Mouse (Mus musculus) macrophage (primary cell): ENCODE measurements around the gene Larp6. TPM values are rescaled to one million over a fixed set of nuclear protein-coding genes. Genes with fewer than 3 reads are reported as not detected.

Source experiments
- H3K27ac ChIP-seq: fragments of 350-480 bp; formaldehyde crosslinking; 2 replicates; pipeline ENCODE4 v1.9.0; 2021
- H3K36me3 ChIP-seq: fragments of 350-480 bp; formaldehyde crosslinking; 2 replicates; pipeline ENCODE4 v1.9.0; 2021; ENCODE audit errors: inconsistent target
- H3K4me3 ChIP-seq: fragments of 350-480 bp; formaldehyde crosslinking; 2 replicates; pipeline ENCODE4 v1.9.0; 2021; ENCODE audit errors: inconsistent target
- H3K79me2 ChIP-seq: fragments of 350-480 bp; formaldehyde crosslinking; 2 replicates; pipeline ENCODE4 v1.9.0; 2021; ENCODE audit errors: inconsistent target
- WGBS: methylation state at CpG from one replicate; pipeline ENCODE4 v1.1.7; 2026; ENCODE audit warnings: inconsistent platforms; ENCODE audit not compliant: missing documents; 5-methylcytosine and 5-hydroxymethylcytosine counted together
- polyA plus RNA-seq: library from polyadenylated mRNA; stranded (reverse); fragments of 250-400 nt; gene quantifications from 3 replicates; pipeline ENCODE4 v1.2.4, GENCODE M21; 2018; ENCODE audit warnings: inconsistent platforms

Gene Larp6
- polyA plus RNA-seq, 1 experiment from 2014 or later: 0.40 TPM

- no peaks in the 10 kb centered on the region for H3K36me3 ChIP-seq
- H3K4me3 ChIP-seq: no peak overlapping the region
- 92% methylated on average over 9 of the region's 10 CpGs for WGBS
- H3K27ac ChIP-seq: no peak overlapping the region
- no peaks in the 10 kb centered on the region for H3K79me2 ChIP-seq
These were observed 46.7 kb downstream of the Larp6 start for GRCm38 (mm10) chr9:60759436-60760007.

GRCm38 (mm10) chr9:60765181-60765580 lies 52.4 kb downstream of the Larp6 start:
- WGBS: 73% methylated on average over 2 of the region's 2 CpGs
- H3K4me3 ChIP-seq: no peak overlapping the region

DNA sequence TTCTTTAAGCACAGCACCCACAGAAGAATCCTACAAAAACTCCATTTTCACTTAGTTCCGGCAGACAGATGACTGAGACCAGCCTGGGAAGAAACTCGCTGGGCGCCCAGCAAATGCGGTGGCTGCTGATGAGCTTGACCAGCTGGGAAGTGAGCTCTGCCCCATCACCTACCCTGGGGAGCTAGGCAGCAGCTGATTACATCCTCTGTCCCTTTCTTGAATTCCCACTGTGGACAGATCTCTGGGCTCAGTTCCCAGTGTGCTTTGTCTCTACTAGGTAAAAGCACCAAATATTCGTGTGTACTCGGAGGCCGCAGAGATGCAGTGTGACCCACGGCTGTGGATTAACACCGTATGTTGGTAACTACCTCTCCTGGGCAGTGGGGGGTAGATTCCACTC lies 55.6 kb downstream of the Larp6 start:
- WGBS: 98% methylated on average over 9 of the region's 9 CpGs
- H3K27ac ChIP-seq: no peak overlapping the region
- H3K4me3 ChIP-seq: no peak overlapping the region
- H3K36me3 ChIP-seq: no peaks in the 10 kb centered on the region
- no peaks in the 10 kb centered on the region for H3K79me2 ChIP-seq

More at GRCm38 (mm10) chr9:60765181-60765580, 52.4 kb downstream of the Larp6 start:
- H3K79me2 ChIP-seq: no peaks in the 10 kb centered on the region
- H3K27ac ChIP-seq: no peak overlapping the region
- H3K36me3 ChIP-seq: no peaks in the 10 kb centered on the region

DNA sequence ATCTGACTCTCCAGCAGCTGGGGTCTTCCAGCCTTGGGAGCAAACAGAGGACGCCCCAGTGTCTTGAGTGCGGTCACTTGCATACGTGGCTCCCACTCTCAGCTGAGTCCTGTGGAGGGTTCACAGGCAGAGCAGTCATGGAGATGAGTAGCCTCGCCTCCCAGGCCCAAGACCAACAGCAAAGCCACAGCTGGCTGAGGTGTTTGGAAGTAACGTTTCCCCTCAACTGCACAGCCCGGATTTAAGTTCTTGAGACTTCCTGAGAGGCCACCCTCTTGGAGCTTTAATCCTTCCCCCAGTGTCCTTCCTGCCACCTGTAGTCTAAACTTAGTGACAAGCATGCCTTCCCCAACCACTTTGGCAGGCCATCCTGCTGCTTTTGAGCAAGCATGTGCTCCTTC lies 56.9 kb downstream of the Larp6 start:
- Histone ChIP-seq H3K79me2 (no peaks in the 10 kb centered on the region), H3K36me3 (no peaks in the 10 kb centered on the region), H3K4me3 (no peak overlapping the region), H3K27ac (no peak overlapping the region)
- WGBS: 17% methylated on average over 6 of the region's 6 CpGs

- no peak overlapping the region for H3K27ac ChIP-seq
These were observed 60.9 kb downstream of the Larp6 start for GRCm38 (mm10) chr9:60773713-60774112.

DNA sequence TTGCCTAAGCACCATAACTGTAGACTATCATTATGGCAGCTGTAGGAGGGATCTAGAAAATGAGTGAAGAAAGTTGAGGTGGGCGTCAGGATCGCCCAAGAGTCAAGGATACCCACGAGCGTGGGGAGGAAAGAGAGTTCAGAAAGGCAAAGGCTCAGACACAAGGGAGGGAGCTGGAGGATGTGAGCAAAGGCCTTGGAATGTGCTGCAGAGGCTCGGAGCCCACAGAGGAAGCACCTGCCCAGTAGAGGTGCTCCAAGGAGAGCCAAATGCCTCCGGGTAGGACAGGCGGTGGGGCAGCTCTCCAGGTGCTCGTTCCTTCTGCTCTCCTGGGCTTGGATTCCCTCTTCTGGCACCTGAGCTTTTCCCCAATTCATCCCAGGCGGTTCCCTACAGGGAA lies 64.1 kb downstream of the Larp6 start:
- no peaks in the 10 kb centered on the region for H3K36me3 ChIP-seq
- WGBS: 87% methylated on average over 9 of the region's 9 CpGs
- no peak overlapping the region for H3K27ac ChIP-seq
- no peak overlapping the region for H3K4me3 ChIP-seq
- no peaks in the 10 kb centered on the region for H3K79me2 ChIP-seq

More at GRCm38 (mm10) chr9:60773713-60774112, 60.9 kb downstream of the Larp6 start:
- Histone ChIP-seq H3K4me3 (no peak overlapping the region), H3K79me2 (no peaks in the 10 kb centered on the region), H3K36me3 (no peaks in the 10 kb centered on the region)
- 70% methylated on average over 2 of the region's 2 CpGs for WGBS

DNA sequence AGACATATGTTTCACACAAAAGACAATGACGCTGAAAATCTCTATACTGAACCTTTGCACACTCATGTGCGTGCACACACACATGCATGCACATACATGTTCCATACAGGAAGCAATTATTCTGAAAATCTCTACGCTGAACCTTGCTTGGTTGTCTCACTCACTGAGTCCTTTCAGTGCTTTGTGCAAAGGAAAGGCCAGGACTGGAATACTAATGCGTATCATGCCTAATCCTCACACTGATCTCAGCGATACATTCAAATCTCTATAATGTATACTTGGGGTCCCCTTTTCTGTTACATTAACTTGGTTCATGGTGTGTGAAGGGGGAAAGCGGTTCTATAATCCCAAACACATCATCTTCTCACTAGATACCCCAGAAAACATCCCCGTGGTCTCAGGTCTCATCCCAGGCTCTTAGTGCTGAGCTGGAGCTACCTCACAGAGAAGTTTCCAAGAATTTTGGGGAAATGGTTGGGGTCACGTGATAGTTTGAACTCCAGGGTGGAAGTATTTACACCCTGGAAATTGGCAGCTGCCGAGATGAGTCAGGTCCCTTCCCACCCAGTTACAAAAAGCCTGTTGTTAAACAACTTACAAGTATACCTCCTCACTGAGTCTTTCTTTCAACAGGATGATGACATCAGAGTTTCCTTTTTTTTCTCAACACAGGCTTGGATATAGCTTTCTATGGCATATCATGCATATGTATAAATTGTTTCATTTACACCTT lies 69.4 kb downstream of the Larp6 start:
- Histone ChIP-seq H3K36me3 (no peaks in the 10 kb centered on the region), H3K27ac (no peak overlapping the region), H3K4me3 (no peak overlapping the region), H3K79me2 (no peaks in the 10 kb centered on the region)
- WGBS: 91% methylated on average over 9 of the region's 9 CpGs

DNA sequence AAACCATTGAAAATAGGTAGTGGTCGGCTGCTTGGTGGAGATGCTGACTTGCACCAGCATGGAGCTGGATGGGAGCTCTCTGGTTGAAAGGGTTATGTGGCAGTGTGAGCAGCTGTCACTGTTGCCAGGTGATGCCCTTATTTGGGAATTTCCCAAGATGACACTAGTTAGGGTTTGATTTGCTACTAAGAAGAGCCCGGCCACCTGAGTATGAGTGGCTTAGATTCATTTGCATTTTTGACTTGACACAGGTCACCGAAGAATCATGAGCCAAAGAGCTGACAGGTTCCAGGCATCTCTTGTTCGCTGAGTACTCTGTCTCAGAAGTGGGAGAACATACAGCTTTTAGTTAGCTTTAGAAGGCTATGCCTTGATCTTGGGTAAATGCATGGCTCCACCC lies 72.3 kb downstream of the Larp6 start:
- WGBS: 84% methylated on average over 4 of the region's 4 CpGs
- no peak overlapping the region for H3K4me3 ChIP-seq
- no peak overlapping the region for H3K27ac ChIP-seq

GRCm38 (mm10) chr9:60787517-60788110 lies 74.8 kb downstream of the Larp6 start:
- no peaks in the 10 kb centered on the region for H3K79me2 ChIP-seq
- whole genome bisulfite sequencing: 47% methylated on average over 2 of the region's 2 CpGs
- no peak overlapping the region for H3K27ac ChIP-seq
- no peaks in the 10 kb centered on the region for H3K36me3 ChIP-seq
- no peak overlapping the region for H3K4me3 ChIP-seq

More for the DNA sequence above, 72.3 kb downstream of the Larp6 start:
- Histone ChIP-seq H3K79me2 (no peaks in the 10 kb centered on the region), H3K36me3 (no peaks in the 10 kb centered on the region)

Other genes with a start within 250 kb of the Larp6 start
- gene Thsd4, start 190.9 kb upstream of the Larp6 start, polyA plus RNA-seq: not detected in 3 replicates
- gene Lrrc49, start 24.8 kb upstream of the Larp6 start, polyA plus RNA-seq: 3.3 to 7.4 TPM (median 3.6 TPM) in 3 replicates
- gene Uaca, start 81.6 kb downstream of the Larp6 start, polyA plus RNA-seq: 4.3 to 8.5 TPM (median 6.8 TPM) in 3 replicates